Mouse (Mus musculus): ENCODE results near the gene Tnrc6c.

The Tnrc6c gene

GRCm38 (mm10) chr11:117791441-117791761, 137.3 kb downstream of the Tnrc6c start:
- no peak for DNase-seq (ENCODE audit: low spot score)

- peak; percentile 89 for DNase-seq (ENCODE audit: low spot score)
Observed at GRCm38 (mm10) chr11:117792281-117792888, 138.3 kb downstream of the Tnrc6c start.

DNA sequence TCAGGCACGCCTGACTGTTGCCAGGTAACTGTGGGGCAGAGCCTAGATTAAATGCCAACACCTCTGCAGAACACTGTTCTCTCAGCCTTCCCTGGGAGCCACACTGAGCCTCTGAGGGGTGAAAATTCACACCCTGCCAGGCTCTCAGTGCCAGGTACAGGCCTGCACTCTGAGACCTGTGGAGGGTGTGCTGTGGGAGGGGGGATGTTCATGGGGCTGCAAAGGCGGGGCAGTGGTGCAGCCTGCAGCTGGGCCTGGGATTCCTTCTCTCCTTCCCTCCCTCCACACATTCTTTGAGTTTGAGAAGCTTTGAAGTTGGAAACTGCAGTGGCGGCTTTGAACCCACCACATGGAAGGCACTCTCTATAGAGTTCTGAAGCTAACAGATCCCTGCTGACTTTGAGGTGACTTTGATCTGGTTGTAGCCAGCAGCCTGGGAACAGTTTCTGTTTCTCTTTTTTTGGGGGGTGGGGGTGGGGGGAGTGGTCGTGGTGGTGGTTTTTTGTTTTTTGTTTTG, 140.0 kb downstream of the Tnrc6c start:
- DNase-seq (ENCODE audit: low spot score) = no peak

- DNase-seq (ENCODE audit: low spot score) = no peak
Observed at GRCm38 (mm10) chr11:117796954-117797353, 142.9 kb downstream of the Tnrc6c start.

- DNase-seq (ENCODE audit: low spot score) = no peak
Observed at GRCm38 (mm10) chr11:117797511-117798159, 143.5 kb downstream of the Tnrc6c start, which contains the start of gene 6030468B19Rik. 6030468B19Rik (plus strand) TSS chr11:117797660.

GRCm38 (mm10) chr11:117798160-117798541, 144.1 kb downstream of the Tnrc6c start:
- no peak for DNase-seq (ENCODE audit: low spot score)

DNA sequence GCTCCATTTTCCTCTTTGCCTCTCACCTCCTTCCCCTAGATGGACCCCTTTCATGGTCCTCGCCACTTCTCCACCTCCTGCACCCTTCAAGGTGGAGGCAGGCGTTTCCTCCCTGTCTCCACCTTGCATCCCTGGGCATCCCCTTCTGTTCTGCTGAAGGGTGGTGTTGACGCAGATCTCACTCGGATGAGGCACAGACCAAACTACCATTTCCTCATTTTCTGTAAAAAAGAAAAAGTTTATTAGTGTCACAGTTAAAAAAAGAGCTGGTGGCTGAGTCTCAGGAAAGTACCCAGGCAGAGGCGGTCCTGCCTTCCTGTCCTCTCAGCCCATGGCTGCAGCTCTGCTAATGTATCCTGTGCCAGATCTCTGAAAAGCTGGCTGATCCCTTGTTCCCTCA, 145.1 kb downstream of the Tnrc6c start:
- no peak for DNase-seq (ENCODE audit: low spot score)

- DNase-seq (ENCODE audit: low spot score) = no peak
Observed at GRCm38 (mm10) chr11:117800038-117800437, 145.9 kb downstream of the Tnrc6c start.

- DNase-seq (ENCODE audit: low spot score) = no peak
Observed at GRCm38 (mm10) chr11:117801650-117802049, 147.6 kb downstream of the Tnrc6c start.

DNA sequence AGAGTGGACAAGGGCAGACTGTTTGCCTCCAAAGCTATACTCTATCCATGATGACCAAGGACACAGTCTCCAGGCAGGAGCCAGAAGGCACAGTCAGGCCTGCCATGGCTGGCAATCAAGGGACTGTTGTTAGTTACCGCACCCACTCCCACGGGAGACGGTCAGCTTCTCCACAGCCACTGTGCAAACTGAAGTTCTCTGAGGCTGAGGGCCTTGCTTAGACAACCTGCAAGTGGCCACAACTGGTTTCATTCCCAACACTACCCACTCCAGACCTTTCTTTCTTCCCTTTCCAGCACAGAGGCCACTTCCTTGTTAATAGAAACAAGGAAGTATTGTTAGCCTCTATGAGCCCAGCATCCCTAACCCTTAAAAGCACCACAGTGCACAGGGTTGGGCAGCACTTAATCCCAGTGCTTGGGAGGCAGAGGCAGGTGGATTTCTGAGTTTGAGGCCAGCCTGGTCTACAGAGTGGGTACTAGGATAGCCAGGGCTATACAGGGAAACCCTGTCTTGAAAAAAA, 149.1 kb downstream of the Tnrc6c start:
- DNase-seq (ENCODE audit: low spot score) = no peak

DNA sequence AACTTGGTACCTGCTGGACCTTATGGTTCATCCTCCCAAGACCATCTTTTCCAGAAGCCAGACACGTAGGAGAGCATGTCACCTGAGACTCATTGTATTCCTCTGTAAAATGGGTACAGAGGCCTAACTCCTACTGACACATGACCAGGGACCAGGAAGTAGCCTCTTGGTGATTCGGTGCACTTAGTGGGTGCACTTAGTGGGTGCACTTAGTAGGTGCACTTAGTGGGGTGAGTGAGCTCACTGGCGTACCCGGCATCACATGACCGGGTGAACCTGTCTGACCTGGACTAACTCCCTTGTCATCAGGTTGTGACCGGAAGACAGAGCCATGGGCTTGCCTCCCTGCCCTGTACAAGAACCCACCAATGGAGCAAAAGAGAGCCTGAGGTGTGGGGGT, 152.7 kb downstream of the Tnrc6c start:
- no peak for DNase-seq (ENCODE audit: low spot score)

DNA sequence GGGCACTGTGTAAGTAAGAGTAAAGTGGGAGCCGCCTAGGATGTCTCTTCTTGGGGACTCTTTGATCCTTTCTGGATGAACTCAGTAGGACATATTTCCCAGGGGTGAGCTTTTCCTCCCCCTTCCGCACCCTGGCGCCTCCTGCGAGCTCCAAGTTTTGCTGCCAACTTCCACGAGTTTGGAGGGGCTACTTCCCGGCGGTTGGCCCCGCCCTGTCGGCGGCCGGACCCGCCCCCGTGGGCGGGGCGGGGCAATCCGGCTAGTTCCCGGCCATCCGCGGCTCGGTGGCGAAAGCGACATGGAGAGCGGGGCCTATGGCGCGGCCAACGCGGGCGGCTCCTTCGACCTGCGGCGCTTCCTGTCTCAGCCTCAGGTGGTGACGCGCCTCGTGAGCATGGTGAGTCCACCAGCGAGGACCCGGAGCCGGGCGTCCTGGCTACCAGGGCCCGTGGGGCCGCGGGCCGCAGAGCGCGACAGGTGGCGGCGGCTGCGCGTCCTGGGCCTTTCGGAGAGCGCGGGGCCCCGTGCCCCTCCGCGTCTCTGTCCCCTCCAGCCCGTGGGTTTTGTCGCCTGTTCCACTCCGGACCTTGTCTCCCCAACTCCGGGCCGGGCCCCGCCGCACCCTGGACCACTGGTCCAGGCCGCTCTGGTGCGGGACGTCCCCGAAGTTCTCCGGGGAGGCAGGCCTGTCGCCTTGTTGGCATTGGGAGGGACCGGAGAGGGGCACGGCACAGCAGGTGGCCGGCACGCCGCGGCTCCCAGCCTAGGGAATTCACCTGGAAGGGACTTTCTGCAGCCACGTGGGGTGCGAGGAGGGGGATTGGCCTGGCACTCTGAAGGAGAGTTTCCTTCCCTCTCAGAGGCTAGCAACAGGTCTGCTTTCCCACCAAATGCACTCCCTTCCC, 155.6 kb downstream of the Tnrc6c start, which contains the start of the genes Gm20708 and Syngr2:
Gene Gm20708, plus strand, starts transcription at position 262 of the 905 bp plus-strand sequence.
Gene Syngr2, plus strand, starts transcription at position 262 of the 905 bp plus-strand sequence.
- DNase-seq (ENCODE audit: low spot score) = peak; percentile 77

DNA sequence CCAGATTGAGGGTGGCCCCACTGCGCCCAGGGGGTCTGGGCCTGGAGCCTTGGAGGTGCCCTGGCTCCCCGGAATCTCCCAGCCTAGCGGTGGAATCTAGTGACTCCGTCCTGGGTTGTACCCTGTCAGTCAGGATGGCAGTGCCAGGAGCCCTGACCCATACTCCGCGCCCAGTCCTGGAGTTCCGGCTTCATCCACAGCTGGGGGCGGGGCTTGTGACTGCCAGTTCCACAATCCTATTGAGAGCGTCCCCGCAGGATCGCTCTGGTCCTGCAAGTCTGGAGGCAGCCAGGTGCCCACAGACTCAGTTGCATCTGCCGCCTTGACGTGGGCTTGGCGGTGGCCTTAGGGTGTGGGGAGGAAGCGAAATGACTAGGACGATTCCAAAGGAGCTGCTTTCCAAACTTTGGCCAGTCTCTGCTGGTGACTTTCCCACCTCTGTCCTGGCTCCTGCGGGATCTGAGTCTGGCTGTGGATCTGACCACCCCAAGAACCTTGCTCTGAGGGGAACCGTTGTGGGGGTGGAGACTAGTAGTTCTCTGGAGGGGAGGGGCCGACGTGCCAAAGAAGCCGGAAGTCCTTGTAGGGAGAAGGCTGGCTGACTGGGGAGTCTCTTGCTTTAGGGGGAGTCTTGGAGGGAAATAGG, 156.4 kb downstream of the Tnrc6c start:
- DNase-seq (ENCODE audit: low spot score) = peak; percentile 94

Measured in urinary bladder, postnatal 14 days (tissue).